Mouse (Mus musculus) midbrain, embryonic 14.5 days (tissue): Measurements from ENCODE around the gene Cd3d. TPM values are rescaled to one million over a fixed set of nuclear protein-coding genes. Genes with fewer than 3 reads are reported as not detected.

ENCODE experiments used
- ATAC-seq: fragments of 200-750 bp; cut with Nextera tagmentation; 2 replicates; pipeline ENCODE4 v1.8.0; 2017; ENCODE audit warnings: moderate number of reproducible peaks, moderate library complexity; ENCODE audit not compliant: low FRiP score, low TSS enrichment
- DNase-seq: peaks from one replicate; pipeline ENCODE4 v3.0.0-alpha.2; 2015
- H3K27ac ChIP-seq: fragments of 300-500 bp; sonication (generic); replicated peaks from 2 replicates; pipeline ENCODE4 v1.5.1; 2014; ENCODE audit warnings: mild to moderate bottlenecking, low read depth, low read length, moderate library complexity
- H3K27me3 ChIP-seq: fragments of 300-500 bp; sonication (generic); 2 replicates; pipeline ENCODE4 v1.6.1; 2014; ENCODE audit warnings: low read length, control low read depth, mixed read lengths; ENCODE audit not compliant: control insufficient read depth, insufficient read depth
- H3K36me3 ChIP-seq: fragments of 300-500 bp; sonication (generic); 2 replicates; pipeline ENCODE4 v1.6.1; 2014; ENCODE audit warnings: low read length, control low read depth; ENCODE audit not compliant: control insufficient read depth, insufficient read depth
- H3K4me1 ChIP-seq: fragments of 300-500 bp; sonication (generic); 2 replicates; pipeline ENCODE4 v1.6.1; 2014; ENCODE audit warnings: mild to moderate bottlenecking, antibody characterized with exemption, low read length, control low read depth; ENCODE audit not compliant: control insufficient read depth, insufficient read depth
- H3K4me2 ChIP-seq: fragments of 300-500 bp; sonication (generic); 2 replicates; pipeline ENCODE4 v1.6.1; 2014; ENCODE audit warnings: mild to moderate bottlenecking, low read length, moderate library complexity
- H3K4me3 ChIP-seq: fragments of 300-500 bp; sonication (generic); replicated peaks from 2 replicates; pipeline ENCODE4 v1.5.1; 2014; ENCODE audit warnings: low read depth, low read length
- H3K9ac ChIP-seq: fragments of 300-500 bp; sonication (generic); replicated peaks from 2 replicates; pipeline ENCODE4 v1.6.1; 2014; ENCODE audit warnings: mild to moderate bottlenecking, low read length, moderate library complexity
- H3K9me3 ChIP-seq: fragments of 300-500 bp; sonication (generic); 2 replicates; pipeline ENCODE4 v1.6.1; 2016; ENCODE audit warnings: low read length, control low read depth, mixed read lengths; ENCODE audit not compliant: control insufficient read depth
- WGBS: fragments of 180-500 bp; shearing (Covaris S2); extraction: QIAGEN DNeasy Blood & Tissue Kit; methylation state at CpG from one replicate; pipeline ENCODE4 v1.1.7; 2014; 5-methylcytosine and 5-hydroxymethylcytosine counted together
- polyA plus RNA-seq: library from polyadenylated mRNA; unstranded; fragments of >200 nt; fragmentation: Nextera tagmentation; extraction: Ambion mirVana; gene quantifications from 2 replicates; pipeline ENCODE4 v1.2.1, GENCODE M21; 2014

The Cd3d gene
- polyA plus RNA-seq, 1 experiment from 2014 or later: not detected

DNA sequence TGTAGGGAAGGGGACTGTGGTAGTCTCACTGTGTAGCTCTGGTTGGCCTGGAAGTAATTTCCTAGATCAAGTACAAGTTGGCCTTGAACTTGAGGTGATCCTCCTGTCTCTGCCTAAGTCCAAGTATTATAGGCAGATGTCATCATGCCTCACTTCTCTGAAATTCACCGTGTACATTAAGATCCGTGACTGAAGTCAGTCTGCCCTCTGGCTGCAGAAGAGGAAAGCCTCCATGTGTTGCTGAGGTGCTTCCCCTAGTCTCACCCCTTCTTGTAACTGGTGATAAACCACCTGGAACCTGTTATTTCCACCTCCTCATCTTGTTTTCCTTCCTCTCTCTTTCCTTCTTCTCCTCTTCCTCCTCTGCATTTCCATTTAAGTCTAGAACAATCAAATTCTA, 33.3 kb downstream of the Cd3d start:
- Histone ChIP-seq H3K9ac (no peak overlapping the region), H3K4me1 (no peaks in the 10 kb centered on the region), H3K27ac (no peak overlapping the region), H3K36me3 (no peaks in the 10 kb centered on the region), H3K4me3 (no peak overlapping the region), H3K4me2 (no peak overlapping the region), H3K9me3 (no peaks in the 10 kb centered on the region), H3K27me3 (no peaks in the 10 kb centered on the region)
- WGBS: 28% methylated on average over 2 of the region's 2 CpGs
- ATAC-seq (no peak), DNase-seq (no peak)

DNA sequence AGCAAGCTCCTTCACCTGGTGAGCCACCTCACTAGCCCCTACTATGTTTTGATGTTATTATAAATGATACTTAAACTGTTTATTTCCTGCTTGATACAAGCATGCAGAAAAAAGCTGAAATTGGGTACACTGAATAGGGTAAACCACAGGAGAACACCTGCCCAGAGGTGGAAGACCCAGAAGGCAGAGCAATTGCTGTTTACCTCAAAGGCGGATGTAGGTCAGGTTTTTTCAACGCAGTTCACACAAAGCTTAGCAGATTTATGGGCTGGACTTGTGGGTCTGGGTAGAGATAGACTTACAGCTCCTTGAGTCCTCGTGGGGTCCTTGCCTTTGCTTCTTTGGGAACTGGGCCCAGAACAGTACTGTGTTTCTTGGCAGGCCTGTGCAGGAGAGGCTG, 34.3 kb downstream of the Cd3d start:
- ATAC-seq (no peak), DNase-seq (no peak)
- no peak overlapping the region for H3K4me2 ChIP-seq
- no peaks in the 10 kb centered on the region for H3K27me3 ChIP-seq
- H3K27ac ChIP-seq: no peak overlapping the region
- 58% methylated on average over 3 of the region's 3 CpGs for WGBS
- no peak overlapping the region for H3K4me3 ChIP-seq
- no peaks in the 10 kb centered on the region for H3K9me3 ChIP-seq
- no peak overlapping the region for H3K9ac ChIP-seq
- H3K36me3 ChIP-seq: no peaks in the 10 kb centered on the region
- no peaks in the 10 kb centered on the region for H3K4me1 ChIP-seq

DNA sequence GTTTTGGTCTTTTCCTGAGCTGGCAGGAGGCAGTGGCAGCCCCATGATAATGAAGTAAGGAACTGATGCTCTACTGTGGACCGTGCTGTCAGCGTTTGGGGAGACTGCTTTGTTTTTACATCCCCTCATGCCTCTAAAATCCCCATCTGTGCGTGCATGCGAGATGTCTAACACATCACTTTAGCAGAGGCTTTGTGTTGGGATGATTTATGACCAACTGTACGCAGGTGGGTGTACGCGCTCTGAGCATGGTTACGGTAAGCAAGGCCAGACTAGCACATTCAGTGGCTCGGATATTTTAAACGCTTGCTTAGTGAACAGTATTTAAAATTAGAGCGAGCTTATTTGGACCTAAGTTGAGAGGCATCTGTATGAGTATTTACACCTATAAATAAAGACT, 36.4 kb downstream of the Cd3d start:
- 89% methylated on average over 11 of the region's 11 CpGs for WGBS
- no peaks in the 10 kb centered on the region for H3K27me3 ChIP-seq
- ATAC-seq: no peak
- no peaks in the 10 kb centered on the region for H3K36me3 ChIP-seq
- H3K9ac ChIP-seq: no peak overlapping the region
- DNase-seq: no peak
- no peaks in the 10 kb centered on the region for H3K4me1 ChIP-seq
- H3K4me2 ChIP-seq: no peak overlapping the region
- no peak overlapping the region for H3K27ac ChIP-seq
- no peaks in the 10 kb centered on the region for H3K9me3 ChIP-seq
- H3K4me3 ChIP-seq: no peak overlapping the region

DNA sequence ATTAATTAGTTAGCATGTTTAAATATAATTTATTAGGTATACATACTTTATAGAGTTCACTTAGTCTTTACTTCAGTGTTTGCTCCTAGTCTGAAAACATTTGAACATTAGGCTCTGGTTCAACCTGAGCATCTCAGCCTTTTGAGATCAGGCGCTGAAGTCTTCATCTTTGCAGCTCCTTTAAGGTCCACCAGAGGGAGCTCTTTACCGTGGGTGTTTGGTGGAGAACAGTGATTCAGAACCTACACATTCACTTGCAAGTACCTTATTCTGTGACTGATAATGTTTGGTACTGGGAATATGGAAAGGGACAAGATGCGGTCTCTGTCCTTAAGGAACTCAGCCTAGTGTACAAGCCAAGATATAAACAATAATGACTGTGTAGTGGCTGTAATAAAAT, 41.2 kb downstream of the Cd3d start:
- Histone ChIP-seq H3K9ac (no peak overlapping the region), H3K9me3 (no peaks in the 10 kb centered on the region), H3K4me1 (no peaks in the 10 kb centered on the region), H3K27ac (no peak overlapping the region), H3K4me3 (no peak overlapping the region), H3K36me3 (no peaks in the 10 kb centered on the region), H3K4me2 (no peak overlapping the region), H3K27me3 (no peaks in the 10 kb centered on the region)
- ATAC-seq (no peak), DNase-seq (peak; percentile 88)
- whole genome bisulfite sequencing: 12% methylated on average over 3 of the region's 3 CpGs

DNA sequence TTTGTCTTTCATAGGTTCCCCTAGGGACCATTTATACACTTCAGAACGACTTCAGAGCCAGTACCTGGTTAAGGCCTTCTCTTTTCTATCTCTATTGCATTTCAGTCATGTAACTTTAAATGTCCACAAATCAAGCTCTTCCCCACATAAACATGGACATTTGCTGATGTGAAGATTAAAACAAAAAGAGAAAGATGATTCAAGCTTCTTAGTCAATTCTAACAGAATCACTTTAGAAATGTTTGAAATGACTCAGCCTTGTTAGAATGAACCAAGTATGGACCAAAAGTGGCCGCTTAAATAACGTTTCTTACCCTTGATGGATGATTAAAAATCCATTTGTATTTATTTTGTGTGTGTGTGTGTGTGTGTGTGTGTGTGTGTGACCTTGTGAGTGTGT, 42.1 kb downstream of the Cd3d start:
- ATAC-seq (no peak), DNase-seq (no peak)
- WGBS: 65% methylated on average over 3 of the region's 3 CpGs
- no peaks in the 10 kb centered on the region for H3K36me3 ChIP-seq
- H3K9me3 ChIP-seq: no peaks in the 10 kb centered on the region
- no peaks in the 10 kb centered on the region for H3K4me1 ChIP-seq
- no peak overlapping the region for H3K4me3 ChIP-seq
- no peaks in the 10 kb centered on the region for H3K27me3 ChIP-seq
- H3K9ac ChIP-seq: no peak overlapping the region
- H3K27ac ChIP-seq: no peak overlapping the region
- H3K4me2 ChIP-seq: no peak overlapping the region

DNA sequence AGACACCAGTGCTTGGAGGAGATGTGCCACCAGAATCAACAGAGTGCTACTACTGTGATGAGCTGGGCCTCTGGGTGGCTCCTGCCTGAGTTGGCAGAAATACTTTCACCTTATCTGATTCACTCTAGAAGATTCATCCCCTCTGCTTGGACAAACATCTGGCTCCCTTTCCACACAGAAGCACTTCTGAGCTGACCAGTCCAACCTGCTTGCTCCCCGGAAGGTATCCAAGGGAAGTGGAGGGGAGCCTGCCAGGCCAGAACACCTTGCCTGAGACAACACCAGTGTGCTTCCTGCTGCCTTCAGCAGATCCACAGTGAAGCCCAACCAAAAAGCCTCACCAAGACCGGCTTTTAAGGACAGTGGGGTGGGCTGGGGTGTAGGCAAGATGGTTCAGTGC, 42.6 kb downstream of the Cd3d start:
- DNase-seq (no peak), ATAC-seq (no peak)
- no peaks in the 10 kb centered on the region for H3K27me3 ChIP-seq
- no peak overlapping the region for H3K9ac ChIP-seq
- no peaks in the 10 kb centered on the region for H3K9me3 ChIP-seq
- no peaks in the 10 kb centered on the region for H3K36me3 ChIP-seq
- H3K27ac ChIP-seq: no peak overlapping the region
- no peak overlapping the region for H3K4me3 ChIP-seq
- H3K4me1 ChIP-seq: no peaks in the 10 kb centered on the region
- 86% methylated on average over 2 of the region's 2 CpGs for WGBS
- H3K4me2 ChIP-seq: no peak overlapping the region

DNA sequence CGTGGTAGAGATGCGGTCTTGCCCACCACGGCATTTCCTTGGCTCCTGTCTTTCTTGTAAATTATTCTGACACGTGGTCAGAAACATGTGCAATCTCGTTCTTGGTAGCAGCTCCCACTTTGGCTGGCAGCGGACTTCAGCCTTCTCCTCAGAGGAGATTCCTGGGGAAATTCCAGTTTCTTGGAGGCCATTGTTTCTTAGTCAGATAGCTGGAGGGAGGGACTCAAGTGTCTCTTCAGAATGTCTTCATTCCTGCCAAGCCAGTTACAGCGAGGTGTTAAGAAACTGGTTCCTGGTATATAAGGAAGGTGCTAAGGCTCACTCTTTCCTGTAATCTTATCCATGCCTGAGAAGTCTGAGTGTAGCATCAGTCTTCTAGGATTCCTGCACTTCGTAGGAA, 45.8 kb downstream of the Cd3d start:
- no peak overlapping the region for H3K4me3 ChIP-seq
- no peak overlapping the region for H3K27ac ChIP-seq
- H3K9me3 ChIP-seq: no peaks in the 10 kb centered on the region
- ATAC-seq: no peak
- H3K27me3 ChIP-seq: no peaks in the 10 kb centered on the region
- H3K36me3 ChIP-seq: no peaks in the 10 kb centered on the region
- no peak overlapping the region for H3K4me2 ChIP-seq
- H3K9ac ChIP-seq: no peak overlapping the region
- DNase-seq: no peak
- no peaks in the 10 kb centered on the region for H3K4me1 ChIP-seq
- WGBS: 74% methylated on average over 8 of the region's 8 CpGs

DNA sequence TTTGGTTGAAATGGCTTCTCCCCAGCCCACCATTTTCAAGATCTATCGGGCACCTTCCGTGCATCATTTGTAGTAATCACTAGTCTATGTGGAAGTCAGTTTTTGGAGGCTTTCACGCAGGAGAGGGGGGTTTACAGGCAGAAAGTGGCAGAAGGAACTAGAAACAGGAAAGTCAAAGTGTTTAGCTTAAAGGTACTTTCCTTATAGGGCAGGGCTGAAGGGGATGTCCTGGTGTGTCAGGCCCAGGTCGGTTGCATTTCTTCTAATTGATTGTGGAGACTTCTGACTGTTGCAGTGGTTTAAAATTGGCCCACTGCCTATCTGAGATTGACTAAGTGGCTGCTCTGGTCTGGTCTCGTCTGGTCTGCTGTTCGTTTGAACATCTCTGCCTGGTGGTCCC, 48.8 kb downstream of the Cd3d start:
- ATAC-seq: no peak
- H3K9me3 ChIP-seq: no peaks in the 10 kb centered on the region
- no peaks in the 10 kb centered on the region for H3K36me3 ChIP-seq
- no peak overlapping the region for H3K4me3 ChIP-seq
- no peak overlapping the region for H3K27ac ChIP-seq
- no peak overlapping the region for H3K4me2 ChIP-seq
- H3K9ac ChIP-seq: no peak overlapping the region
- H3K27me3 ChIP-seq: no peaks in the 10 kb centered on the region
- no peaks in the 10 kb centered on the region for H3K4me1 ChIP-seq
- 70% methylated on average over 6 of the region's 6 CpGs for WGBS
- no peak for DNase-seq

DNA sequence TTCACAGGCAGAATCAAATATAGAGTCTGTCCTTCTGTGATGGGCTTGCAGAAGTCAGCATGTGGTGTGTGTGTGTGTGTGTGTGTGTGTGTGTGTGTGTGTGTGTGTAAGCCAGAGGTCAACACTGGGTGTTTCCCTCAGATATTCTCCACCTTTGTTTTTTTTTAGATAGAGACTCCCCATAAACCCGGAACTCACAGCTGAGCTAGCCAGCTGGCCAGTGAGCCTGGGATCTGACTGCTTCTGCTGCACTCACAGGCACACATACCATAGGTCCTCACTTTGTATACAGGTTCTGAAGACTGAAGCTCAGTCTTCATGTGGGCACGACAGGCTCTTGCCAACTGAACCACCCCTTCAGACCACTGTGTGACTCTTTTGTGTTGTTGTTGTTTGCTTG, 50.7 kb downstream of the Cd3d start:
- Histone ChIP-seq H3K27me3 (no peaks in the 10 kb centered on the region), H3K4me3 (no peak overlapping the region), H3K4me1 (no peaks in the 10 kb centered on the region), H3K36me3 (no peaks in the 10 kb centered on the region), H3K9ac (no peak overlapping the region), H3K4me2 (no peak overlapping the region), H3K27ac (no peak overlapping the region), H3K9me3 (no peaks in the 10 kb centered on the region)
- 84% methylated on average over 2 of the region's 2 CpGs for WGBS
- ATAC-seq (no peak), DNase-seq (no peak)
